Mouse (Mus musculus): ENCODE measurements at regions not wholly inside any gene's neighbourhood (a gene's known extent, or its start where the extent isn't known, plus 50 kb on each side); places are given as distances from the start of the nearest gene placed in this dataset.
"Not testable (repeated sequence)": the region's sequence is repeated elsewhere in the genome, so short reads cannot be mapped to it uniquely, and the experiment has no call there.

DNA sequence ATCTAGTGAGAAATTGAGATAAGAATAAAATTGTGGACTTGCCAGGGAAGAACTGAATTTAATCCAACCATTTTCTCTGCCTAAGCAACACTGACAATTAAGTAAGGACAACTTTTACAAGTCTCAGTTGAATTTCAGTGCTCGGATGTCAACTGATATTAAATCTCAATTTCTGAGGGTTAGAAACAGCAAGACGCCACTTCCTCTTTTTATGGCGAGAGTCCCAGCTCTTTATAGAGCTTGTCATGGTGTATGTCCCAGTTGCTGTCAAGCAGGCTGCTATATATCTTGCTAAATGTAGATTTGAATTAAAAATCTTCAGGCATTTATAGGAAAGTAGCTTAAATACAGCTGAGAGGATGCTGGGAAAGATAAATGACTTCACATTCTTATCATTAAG is 697.8 kb upstream of the Got2 start:
- ATAC-seq (ENCODE audit: insufficient number of reproducible peaks, low FRiP score, low TSS enrichment): no peak

DNA sequence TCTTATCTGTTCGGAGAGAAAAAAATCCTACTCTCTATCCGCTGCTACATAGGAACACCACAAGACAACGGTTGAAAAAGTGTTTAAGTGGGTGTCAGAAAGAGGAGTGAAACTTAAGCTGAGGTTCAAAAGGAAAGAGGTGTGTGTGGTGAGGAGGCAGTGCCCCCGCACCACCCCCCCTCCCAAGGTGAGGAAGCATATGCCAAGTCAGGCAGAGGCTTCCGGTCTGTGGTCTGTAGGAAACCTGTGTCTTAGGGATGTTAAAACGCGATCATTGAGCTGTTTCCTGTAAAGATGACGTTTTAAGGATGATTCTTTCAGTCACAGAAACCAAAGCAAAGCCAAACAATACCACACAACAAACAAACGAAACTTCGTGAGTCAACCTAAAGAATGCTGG is 664.2 kb upstream of the Got2 start:
- ATAC-seq (ENCODE audit: insufficient number of reproducible peaks, low FRiP score, low TSS enrichment): no peak

- ATAC-seq (ENCODE audit: insufficient number of reproducible peaks, low FRiP score, low TSS enrichment): no peak
Observed at GRCm38 (mm10) chr8:96550408-96550807, 662.1 kb upstream of the Got2 start.

DNA sequence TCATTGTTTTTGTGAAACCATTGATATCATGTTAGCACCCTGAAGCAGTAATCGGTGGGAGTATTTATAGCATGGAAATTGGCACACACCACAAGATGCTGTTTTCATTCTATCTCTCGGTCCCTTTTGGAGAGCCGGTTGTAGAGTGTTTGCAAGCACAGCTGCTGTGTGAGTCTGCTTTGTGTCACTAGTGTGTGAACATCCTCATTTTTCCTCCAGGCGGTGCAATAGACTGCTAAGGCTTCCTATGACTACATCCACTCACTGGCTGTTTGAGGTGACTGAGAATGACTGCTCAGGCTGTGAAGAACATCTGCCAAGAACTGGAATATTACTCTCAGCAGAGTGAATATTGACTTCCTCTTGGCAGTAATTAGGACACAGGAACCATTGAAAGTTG is 660.3 kb upstream of the Got2 start:
- no peak for ATAC-seq (ENCODE audit: insufficient number of reproducible peaks, low FRiP score, low TSS enrichment)

DNA sequence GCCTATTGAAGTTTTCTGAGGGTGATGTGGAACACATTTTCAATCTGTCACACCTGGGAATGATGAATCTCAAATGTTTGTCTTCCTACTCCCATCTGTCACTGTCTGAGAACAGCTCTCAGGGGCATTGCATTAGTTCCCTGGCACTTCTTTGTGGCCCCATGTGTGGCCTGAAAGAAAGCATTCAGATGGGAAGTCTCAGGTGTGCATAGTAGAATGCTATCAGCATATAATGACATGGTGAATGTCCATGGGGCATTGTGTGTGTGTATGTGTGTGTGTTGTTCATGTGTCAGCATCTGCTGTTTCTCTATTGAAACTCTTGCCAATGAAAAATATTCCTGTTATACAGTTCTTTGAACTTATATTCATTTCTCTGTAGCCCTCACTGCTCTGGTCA is 659.8 kb upstream of the Got2 start:
- ATAC-seq (ENCODE audit: insufficient number of reproducible peaks, low FRiP score, low TSS enrichment): no peak

DNA sequence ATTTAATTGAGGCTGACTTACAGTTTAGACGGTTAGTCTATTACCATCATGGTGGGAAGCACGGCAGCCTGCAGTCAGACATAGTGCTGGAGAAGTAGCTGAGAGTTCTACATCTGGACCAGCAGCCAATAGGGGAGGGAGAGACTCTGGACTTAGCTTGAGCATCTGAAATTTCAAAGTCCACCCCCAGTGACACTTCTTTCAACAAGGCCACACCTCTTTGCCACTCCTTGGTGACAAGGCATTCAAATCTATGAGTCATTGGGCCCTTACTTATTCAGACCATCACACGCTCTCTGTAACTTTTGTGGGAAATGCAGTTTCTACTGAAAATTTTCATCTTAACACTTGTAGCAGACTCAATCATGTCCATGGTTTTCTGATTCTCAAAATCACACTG is 653.9 kb upstream of the Got2 start:
- no peak for ATAC-seq (ENCODE audit: insufficient number of reproducible peaks, low FRiP score, low TSS enrichment)

DNA sequence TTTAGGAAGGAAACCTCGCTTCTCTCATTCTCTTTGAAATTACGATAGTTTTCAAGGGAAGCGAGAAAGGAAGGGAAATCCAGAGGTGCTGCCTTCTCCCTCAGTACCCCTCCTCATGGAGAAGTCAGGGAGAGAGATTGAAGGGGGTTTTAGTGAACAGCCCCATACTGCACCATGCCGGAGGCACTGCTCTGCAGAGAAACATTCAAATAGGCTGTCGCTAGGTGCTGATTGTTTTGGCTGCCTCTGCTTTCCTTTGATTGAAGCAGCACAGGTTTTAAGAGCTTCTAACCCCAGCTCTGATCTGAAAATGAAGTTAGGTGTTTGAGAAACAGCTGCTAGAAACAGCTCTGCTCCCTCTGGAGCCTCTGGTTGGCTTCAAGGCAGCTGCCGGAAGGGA is 610.5 kb upstream of the Got2 start:
- no peak for ATAC-seq (ENCODE audit: insufficient number of reproducible peaks, low FRiP score, low TSS enrichment)

- no peak for ATAC-seq (ENCODE audit: insufficient number of reproducible peaks, low FRiP score, low TSS enrichment)
Observed at GRCm38 (mm10) chr8:96495406-96495805, 607.1 kb upstream of the Got2 start.

DNA sequence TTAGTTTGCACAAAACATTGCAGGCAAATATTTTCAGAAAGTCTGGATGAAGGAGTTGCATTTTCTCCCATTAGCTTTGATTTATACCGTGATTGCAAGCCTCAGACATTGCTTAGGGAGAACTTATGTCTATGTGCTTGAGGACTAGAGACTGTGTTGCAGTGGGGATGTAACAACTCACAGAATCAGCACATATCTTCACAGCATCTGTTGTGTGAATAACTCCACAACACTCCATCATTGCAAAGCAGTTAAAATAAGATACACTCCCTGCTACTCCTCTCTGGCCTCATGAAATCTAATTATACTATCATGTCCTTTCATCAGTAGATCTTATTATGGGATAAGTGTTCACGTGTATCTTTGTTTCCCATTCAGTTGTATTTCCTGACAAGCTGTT is 601.5 kb upstream of the Got2 start:
- ATAC-seq (ENCODE audit: insufficient number of reproducible peaks, low FRiP score, low TSS enrichment): no peak

DNA sequence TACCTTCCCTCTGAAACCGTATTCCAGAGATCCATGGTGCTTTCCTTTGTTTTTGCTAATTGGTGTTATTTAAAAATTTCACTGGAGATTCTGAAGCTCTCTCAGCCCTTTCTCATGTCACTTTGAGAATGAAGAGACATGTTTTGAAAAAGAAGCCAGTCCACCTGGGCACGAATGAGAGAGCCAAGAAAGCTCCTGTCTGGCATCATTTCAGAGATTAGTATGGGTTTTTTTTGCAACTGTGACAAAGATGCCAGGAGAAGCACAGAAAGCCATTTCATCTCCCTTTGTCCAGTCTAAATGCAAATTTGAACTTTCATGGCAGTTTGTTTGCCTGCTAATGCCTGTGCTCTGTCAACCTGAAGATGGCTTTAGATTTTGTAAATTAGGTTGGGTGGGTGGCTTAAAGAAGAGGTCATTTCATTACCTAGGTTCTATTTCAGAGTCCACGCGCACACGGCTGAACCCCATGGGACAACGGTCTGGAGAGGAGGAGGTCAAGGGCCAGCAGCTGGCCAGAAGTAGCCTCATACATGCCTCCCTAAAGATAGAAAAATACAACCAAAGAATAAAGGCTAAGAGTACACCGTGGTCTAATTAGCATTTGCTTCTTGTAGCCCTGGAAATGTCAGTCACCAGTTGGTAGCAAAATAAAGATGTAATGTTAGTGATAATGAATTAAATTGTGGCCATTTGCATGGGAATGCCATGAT is 600.5 kb upstream of the Got2 start:
- no peak for ATAC-seq (ENCODE audit: insufficient number of reproducible peaks, low FRiP score, low TSS enrichment)

GRCm38 (mm10) chr8:96455915-96456314 is 567.6 kb upstream of the Got2 start:
- no peak for ATAC-seq (ENCODE audit: insufficient number of reproducible peaks, low FRiP score, low TSS enrichment)

DNA sequence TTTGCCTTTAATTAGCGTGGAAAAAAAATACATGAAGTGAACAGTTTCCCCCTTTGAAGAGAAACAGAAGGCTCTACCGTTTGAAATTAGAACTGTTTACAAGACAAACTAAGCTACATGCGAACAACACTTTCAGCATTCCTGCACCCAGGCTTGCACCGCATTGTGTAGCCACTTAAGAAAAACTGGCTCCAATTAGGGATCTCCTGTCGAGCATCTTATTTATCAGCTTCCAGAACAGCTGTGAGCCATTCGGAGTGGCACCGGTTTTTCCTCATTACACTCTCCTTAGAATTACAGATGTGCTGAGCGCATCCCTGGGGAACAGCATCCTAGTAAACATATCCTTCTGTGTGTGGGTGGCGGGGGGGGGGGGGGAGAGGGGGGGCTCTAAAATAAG is 567.0 kb upstream of the Got2 start:
- ATAC-seq (ENCODE audit: insufficient number of reproducible peaks, low FRiP score, low TSS enrichment): no peak

GRCm38 (mm10) chr8:96429708-96430107 is 541.4 kb upstream of the Got2 start:
- no peak for ATAC-seq (ENCODE audit: insufficient number of reproducible peaks, low FRiP score, low TSS enrichment)

- no peak for ATAC-seq (ENCODE audit: insufficient number of reproducible peaks, low FRiP score, low TSS enrichment)
Observed at GRCm38 (mm10) chr8:96426900-96427299, 538.6 kb upstream of the Got2 start.

GRCm38 (mm10) chr8:96409601-96410000 is 521.3 kb upstream of the Got2 start:
- ATAC-seq (ENCODE audit: insufficient number of reproducible peaks, low FRiP score, low TSS enrichment): no peak

DNA sequence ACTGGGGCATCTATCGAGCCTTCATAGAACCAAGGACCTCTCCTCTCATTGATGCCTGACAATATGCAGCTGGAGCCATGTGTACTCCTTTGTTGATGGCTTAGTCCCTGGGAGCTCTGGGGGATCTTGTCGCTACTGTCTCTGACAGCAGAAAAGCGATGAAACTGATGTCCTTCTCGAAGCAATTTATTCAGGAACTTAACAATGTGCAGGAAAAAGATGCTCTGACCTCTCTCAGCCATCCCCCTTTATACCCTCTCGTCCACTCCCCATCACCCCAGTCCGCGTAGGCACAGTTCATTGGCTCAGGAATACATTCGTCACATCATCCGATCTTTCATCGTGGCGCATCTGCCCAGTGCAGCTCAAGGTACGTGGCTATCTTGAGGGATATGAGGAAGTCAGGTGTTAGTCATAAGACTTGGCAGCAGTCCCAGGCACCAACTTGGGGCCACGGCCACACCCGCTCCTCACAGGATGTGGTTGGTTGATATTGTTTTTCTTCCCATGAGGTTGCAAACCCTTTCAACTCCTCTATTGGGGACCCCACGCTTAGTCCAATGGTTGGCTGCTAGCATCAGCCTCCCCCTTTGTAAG is 516.3 kb upstream of the Got2 start:
- ATAC-seq (ENCODE audit: insufficient number of reproducible peaks, low FRiP score, low TSS enrichment): no peak

DNA sequence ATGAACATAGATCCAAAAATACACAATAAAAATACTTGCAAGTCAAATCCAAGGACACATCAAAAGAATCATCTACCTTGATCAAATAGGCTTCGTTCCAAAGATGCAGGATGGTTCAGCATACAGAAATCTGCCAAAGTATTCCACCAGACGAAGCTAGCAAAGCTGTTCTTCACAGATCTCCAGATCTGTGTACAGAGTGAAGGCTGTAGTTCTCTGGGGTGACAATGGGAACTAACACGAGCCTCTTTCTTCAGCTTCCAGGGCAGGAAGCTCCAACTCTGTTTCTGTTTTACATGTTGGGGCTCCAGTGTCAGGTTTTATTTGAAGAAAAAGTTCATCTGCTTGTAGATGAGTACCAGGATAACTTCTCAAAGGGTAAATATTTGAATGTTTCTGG is 515.3 kb upstream of the Got2 start:
- ATAC-seq (ENCODE audit: insufficient number of reproducible peaks, low FRiP score, low TSS enrichment): no peak

GRCm38 (mm10) chr8:96399381-96399780 is 511.0 kb upstream of the Got2 start:
- not testable (repeated sequence) for ATAC-seq (ENCODE audit: insufficient number of reproducible peaks, low FRiP score, low TSS enrichment)

DNA sequence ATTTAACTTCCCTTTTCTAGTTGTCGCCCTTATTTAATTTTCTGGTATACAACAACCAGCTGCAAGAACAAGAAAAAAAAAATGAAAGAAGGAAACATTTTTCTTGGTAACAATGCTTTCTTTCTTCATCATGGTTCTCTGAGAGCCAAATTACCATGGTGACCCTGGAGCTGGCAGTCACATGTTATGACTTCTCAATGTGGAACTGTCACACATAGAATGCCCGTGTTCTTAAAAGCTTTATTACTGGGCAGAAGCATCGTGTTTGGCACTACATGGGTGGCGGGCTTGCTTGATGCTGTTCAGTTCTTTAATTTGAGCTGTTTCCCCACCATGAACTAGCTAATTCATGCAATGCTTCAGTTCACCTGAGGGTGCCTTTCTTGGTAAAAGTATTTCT is 504.7 kb upstream of the Got2 start:
- ATAC-seq (ENCODE audit: insufficient number of reproducible peaks, low FRiP score, low TSS enrichment): peak; percentile 31; the same call in 1 of the 2 replicates

DNA sequence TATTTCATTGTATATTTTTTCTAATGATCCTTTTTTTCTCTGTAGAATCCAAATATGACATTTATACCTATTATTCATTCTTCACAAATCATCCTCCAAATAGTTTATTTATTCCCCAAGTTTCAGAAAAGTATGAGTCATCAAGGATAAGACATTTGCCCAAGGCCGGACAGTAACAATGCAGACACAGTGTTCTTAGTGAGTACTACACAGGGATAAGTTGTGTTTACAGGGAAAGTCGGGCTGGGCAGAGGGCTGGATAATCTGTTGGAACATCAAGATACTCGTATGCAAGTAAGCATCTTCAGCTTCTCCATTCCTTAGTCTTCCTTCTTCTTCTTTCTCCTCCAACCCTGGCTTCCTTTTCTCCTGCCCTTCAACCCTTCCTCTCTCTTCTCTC is 500.9 kb upstream of the Got2 start:
- ATAC-seq (ENCODE audit: insufficient number of reproducible peaks, low FRiP score, low TSS enrichment): no peak

GRCm38 (mm10) chr8:96370500-96370899 is 482.2 kb upstream of the Got2 start:
- no peak for ATAC-seq (ENCODE audit: insufficient number of reproducible peaks, low FRiP score, low TSS enrichment)

DNA sequence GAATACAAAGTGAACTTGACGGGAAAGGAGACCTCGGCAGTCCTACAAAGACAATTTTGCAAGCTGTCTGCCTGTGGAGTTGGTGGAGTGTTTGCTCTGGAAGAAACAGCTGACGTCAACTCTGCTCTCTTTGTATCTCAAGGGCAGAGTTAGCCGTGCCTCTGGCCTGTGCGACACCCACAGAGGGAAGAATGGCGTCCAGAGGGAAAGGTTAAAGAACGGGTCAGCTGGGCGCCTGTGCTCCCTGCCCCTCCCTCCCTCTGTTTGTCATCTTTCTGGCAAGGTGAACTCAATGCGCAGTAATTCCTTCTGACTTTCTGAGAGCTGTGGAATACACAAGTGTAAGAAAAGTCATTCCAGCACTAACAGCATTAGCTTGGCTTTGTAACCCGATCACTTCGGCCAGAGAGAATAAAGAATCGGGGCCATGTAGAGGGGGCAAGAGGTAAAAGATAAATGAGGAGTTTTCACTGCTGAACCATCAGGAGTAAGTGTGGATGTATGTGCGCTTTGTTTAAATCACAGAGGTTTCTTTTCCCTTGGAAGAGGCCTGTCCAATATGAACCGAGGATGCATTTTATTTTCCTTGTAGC is 474.6 kb upstream of the Got2 start:
- ATAC-seq (ENCODE audit: insufficient number of reproducible peaks, low FRiP score, low TSS enrichment): no peak

Measured in cerebellum, adult (tissue).